Mouse (Mus musculus) forebrain, postnatal 0 days (tissue): ENCODE measurements around the gene Olfr1508. TPM values are rescaled to one million over a fixed set of nuclear protein-coding genes. Genes with fewer than 3 reads are reported as not detected.
"Not testable (repeated sequence)": the region's sequence is repeated elsewhere in the genome, so short reads cannot be mapped to it uniquely, and the experiment has no call there.

Experiments
- ATAC-seq: fragments of 200-750 bp; cut with Nextera tagmentation; 2 replicates; pipeline ENCODE4 v1.8.0; 2017; ENCODE audit warnings: mild to moderate bottlenecking, moderate library complexity
- DNase-seq: peaks from one replicate; pipeline ENCODE4 v3.0.0-alpha.2; 2015
- H3K27ac ChIP-seq: fragments of 300-500 bp; sonication (generic); 2 replicates; pipeline ENCODE4 v1.5.1; 2014; ENCODE audit warnings: low read depth, mild to moderate bottlenecking, antibody characterized with exemption, low read length, moderate library complexity, mixed read lengths
- H3K27me3 ChIP-seq: fragments of 300-500 bp; sonication (generic); 2 replicates; pipeline ENCODE4 v1.6.1; 2014; ENCODE audit warnings: mild to moderate bottlenecking, low read length, mixed read lengths; ENCODE audit not compliant: insufficient read depth
- H3K36me3 ChIP-seq: fragments of 300-500 bp; sonication (generic); 2 replicates; pipeline ENCODE4 v1.6.1; 2014; ENCODE audit warnings: mild to moderate bottlenecking, moderate library complexity; ENCODE audit not compliant: insufficient read depth
- H3K4me1 ChIP-seq: fragments of 300-500 bp; sonication (generic); 2 replicates; pipeline ENCODE4 v1.6.1; 2014; ENCODE audit warnings: antibody characterized with exemption; ENCODE audit not compliant: insufficient read depth
- H3K4me2 ChIP-seq: fragments of 300-500 bp; sonication (generic); 2 replicates; pipeline ENCODE4 v1.6.1; 2014; ENCODE audit warnings: low read depth, mild to moderate bottlenecking, moderate library complexity
- H3K4me3 ChIP-seq: fragments of 300-500 bp; sonication (generic); 2 replicates; pipeline ENCODE4 v1.5.1; 2014; ENCODE audit warnings: low read depth, low read length, mixed read lengths
- H3K9ac ChIP-seq: fragments of 300-500 bp; sonication (generic); 2 replicates; pipeline ENCODE4 v1.6.1; 2014; ENCODE audit warnings: mild to moderate bottlenecking
- H3K9me3 ChIP-seq: fragments of 300-500 bp; sonication (generic); 2 replicates; pipeline ENCODE4 v1.6.1; 2016; ENCODE audit warnings: low read length
- CTCF ChIP-seq: sonication (generic); IDR thresholded peaks from 2 replicates; pipeline ENCODE4 v1.5.1; 2016; ENCODE audit warnings: antibody characterized with exemption, control low read depth, low read depth
- WGBS: fragments of 180-500 bp; shearing (Covaris S2); extraction: QIAGEN DNeasy Blood & Tissue Kit; methylation state at CpG from one replicate; pipeline ENCODE4 v1.1.7; 2014; 5-methylcytosine and 5-hydroxymethylcytosine counted together
- polyA plus RNA-seq: library from polyadenylated mRNA; unstranded; fragments of >200 nt; fragmentation: Nextera tagmentation; extraction: Ambion mirVana; gene quantifications from 2 replicates; pipeline ENCODE4 v1.2.1, GENCODE M21; 2015
- total RNA-seq: library from RNA; depleted of rRNA; stranded (reverse); fragments of >200 nt; gene quantifications from 2 replicates; pipeline ENCODE4 v1.2.3, GENCODE M21; 2014; rRNA removed

Gene Olfr1508
- total RNA-seq (not detected in 2 replicates), polyA plus RNA-seq (not detected in 2 replicates)

- DNase-seq, result no peak
- Histone ChIP-seq H3K9me3 (no peaks in the 10 kb centered on the region), H3K4me3 (no peak within 1 kb of the TSS), H3K36me3 (no peaks in the 10 kb centered on the region), H3K27ac (no peak within 1 kb of the TSS), H3K9ac (no peak within 1 kb of the TSS), H3K4me1 (no peaks in the 10 kb centered on the region), H3K4me2 (no peak within 1 kb of the TSS), H3K27me3 (no peaks in the 10 kb centered on the region)
- no peak for ATAC-seq
- 74% methylated on average over 2 of the region's 2 CpGs for WGBS
- no peak for TF ChIP-seq CTCF
These were observed at the start of gene Olfr1508 for GRCm38 (mm10) chr14:52467395-52467794. TSS of gene Olfr1508 (minus strand) at chr14:52467495.

DNA sequence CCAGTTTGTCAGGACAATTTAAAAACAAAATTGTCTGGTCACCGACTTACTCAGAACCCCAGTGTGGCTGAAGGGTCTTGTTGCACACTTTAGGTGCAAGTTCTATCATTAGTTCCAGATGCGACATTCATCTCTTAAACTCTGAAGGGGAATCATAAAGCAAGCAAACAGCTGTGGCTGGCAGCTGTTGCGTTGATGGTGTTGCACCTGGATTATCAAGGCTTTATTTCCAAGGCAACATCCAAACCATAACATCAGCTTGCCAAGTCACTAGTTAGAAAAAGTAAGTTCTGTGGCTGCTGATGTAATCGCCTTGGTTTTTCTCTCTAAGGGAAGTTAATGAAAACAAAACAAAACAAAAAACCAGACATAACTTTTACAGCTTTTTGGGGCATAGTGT, 28.2 kb upstream of the Olfr1508 start, which contains the start of gene Olfr1507:
Olfr1507 (minus strand) TSS at position 234 of the 400 bp plus-strand sequence.
- no peaks in the 10 kb centered on the region for H3K27me3 ChIP-seq
- H3K36me3 ChIP-seq, result no peaks in the 10 kb centered on the region
- H3K4me2 ChIP-seq, result no peak within 1 kb of the TSS
- no peaks in the 10 kb centered on the region for H3K4me1 ChIP-seq
- TF ChIP-seq CTCF, result no peak
- no peak within 1 kb of the TSS for H3K27ac ChIP-seq
- H3K4me3 ChIP-seq, result no peak within 1 kb of the TSS
- H3K9ac ChIP-seq, result no peak within 1 kb of the TSS
- ATAC-seq (no peak), DNase-seq (no peak)
- 86% methylated on average over 4 of the region's 4 CpGs for WGBS
- H3K9me3 ChIP-seq, result no peaks in the 10 kb centered on the region

- no peak for DNase-seq
- TF ChIP-seq CTCF, result no peak
- no peaks in the 10 kb centered on the region for H3K9me3 ChIP-seq
These were observed 1.6 kb downstream of the Olfr1508 start for GRCm38 (mm10) chr14:52465738-52466137.

DNA sequence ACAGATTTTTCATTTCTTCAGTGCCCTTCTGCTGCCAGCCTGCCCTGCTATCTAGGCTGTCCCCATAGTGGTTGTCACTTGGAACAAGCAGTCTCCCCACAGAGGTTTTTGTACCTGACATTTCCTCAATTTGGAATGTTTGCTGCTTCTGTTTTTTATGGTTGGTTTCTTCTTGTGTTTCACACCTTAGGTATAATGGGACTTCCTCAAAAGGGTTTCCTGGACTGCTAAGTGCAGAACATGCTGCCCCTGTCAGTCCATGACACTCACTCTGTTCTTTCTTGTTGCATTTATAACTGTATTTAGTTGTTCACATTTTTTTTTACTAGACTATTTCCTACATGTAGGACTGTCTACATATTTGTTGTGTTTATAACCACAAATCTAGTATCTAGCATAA, 5.4 kb downstream of the Olfr1508 start:
- ATAC-seq (no peak), DNase-seq (no peak)
- Histone ChIP-seq H3K4me1 (no peaks in the 10 kb centered on the region), H3K4me2 (no peak overlapping the region), H3K36me3 (no peaks in the 10 kb centered on the region), H3K9me3 (no peaks in the 10 kb centered on the region), H3K9ac (no peak overlapping the region), H3K27ac (no peak overlapping the region), H3K4me3 (no peak overlapping the region), H3K27me3 (no peaks in the 10 kb centered on the region)
- no peak for TF ChIP-seq CTCF

More at GRCm38 (mm10) chr14:52465738-52466137, 1.6 kb downstream of the Olfr1508 start:
- WGBS, result 76% methylated on average over 1 of the region's 1 CpGs
- Histone ChIP-seq H3K4me2 (no peak overlapping the region), H3K36me3 (no peaks in the 10 kb centered on the region), H3K4me1 (no peaks in the 10 kb centered on the region), H3K4me3 (no peak overlapping the region), H3K9ac (no peak overlapping the region), H3K27ac (no peak overlapping the region), H3K27me3 (no peaks in the 10 kb centered on the region)
- ATAC-seq, result no peak

- WGBS, result 94% methylated on average over 8 of the region's 8 CpGs
- Histone ChIP-seq H3K36me3 (no peaks in the 10 kb centered on the region), H3K9ac (no peak overlapping the region), H3K4me3 (no peak overlapping the region), H3K4me1 (no peaks in the 10 kb centered on the region), H3K27ac (no peak overlapping the region), H3K9me3 (no peaks in the 10 kb centered on the region), H3K4me2 (no peak overlapping the region), H3K27me3 (no peaks in the 10 kb centered on the region)
- no peak for DNase-seq
- no peak for TF ChIP-seq CTCF
- no peak for ATAC-seq
These were observed 16.2 kb downstream of the Olfr1508 start for GRCm38 (mm10) chr14:52451138-52451537.

DNA sequence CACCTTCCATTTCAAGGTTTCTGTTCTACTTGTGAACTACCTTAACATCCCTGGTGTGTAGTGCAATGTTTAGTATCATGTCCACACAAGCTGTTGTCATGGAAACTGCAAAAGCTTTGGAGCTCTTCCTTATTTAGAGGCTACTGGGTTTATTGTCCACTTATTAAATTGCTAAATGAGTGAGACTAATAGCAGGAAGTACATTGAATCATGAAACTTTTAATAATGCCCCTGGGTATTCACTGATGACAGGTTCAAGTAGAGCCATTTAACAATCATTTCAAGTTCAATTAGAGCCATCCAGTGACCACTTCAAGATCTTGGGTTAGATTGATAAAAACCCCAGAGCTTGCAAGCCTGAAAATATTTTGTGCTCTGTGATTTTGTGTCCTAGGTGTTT, 24.6 kb downstream of the Olfr1508 start, which contains the start of gene Olfr1509:
Olfr1509 (plus strand) TSS at position 301 of the 400 bp plus-strand sequence.
- no peaks in the 10 kb centered on the region for H3K4me1 ChIP-seq

DNA sequence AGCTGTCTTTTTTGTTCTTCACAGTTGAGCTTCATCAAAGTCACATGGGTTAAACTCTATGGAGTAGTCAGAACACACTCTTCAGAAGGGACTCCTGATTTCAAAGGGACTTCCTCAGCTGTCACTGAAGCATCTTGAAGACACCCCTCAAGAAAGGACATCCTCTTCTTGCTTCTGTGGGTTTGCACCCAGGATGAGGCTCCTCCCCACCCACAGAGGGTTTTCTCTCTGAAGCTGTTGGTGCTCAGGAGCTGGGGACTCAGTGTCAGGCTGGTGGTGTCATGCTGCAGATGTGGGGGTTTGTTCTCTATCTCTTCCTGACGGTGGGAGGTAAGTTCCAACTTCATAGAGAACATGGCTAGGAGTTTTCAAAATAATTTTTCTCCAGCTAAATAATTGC, 39.6 kb downstream of the Olfr1508 start:
- H3K36me3 ChIP-seq, result no peaks in the 10 kb centered on the region
- no peaks in the 10 kb centered on the region for H3K4me1 ChIP-seq
- no peaks in the 10 kb centered on the region for H3K27me3 ChIP-seq
- H3K9ac ChIP-seq, result no peak overlapping the region
- H3K27ac ChIP-seq, result no peak overlapping the region
- 97% methylated on average over 1 of the region's 1 CpGs for WGBS
- DNase-seq, result no peak
- no peaks in the 10 kb centered on the region for H3K9me3 ChIP-seq
- no peak for TF ChIP-seq CTCF
- H3K4me3 ChIP-seq, result no peak overlapping the region
- no peak for ATAC-seq
- no peak overlapping the region for H3K4me2 ChIP-seq

More for the DNA sequence above, 24.6 kb downstream of the Olfr1508 start, which contains the start of gene Olfr1509:
- Histone ChIP-seq H3K27me3 (no peaks in the 10 kb centered on the region), H3K36me3 (no peaks in the 10 kb centered on the region), H3K9ac (no peak within 1 kb of the TSS), H3K27ac (no peak within 1 kb of the TSS), H3K9me3 (no peaks in the 10 kb centered on the region), H3K4me3 (no peak within 1 kb of the TSS), H3K4me2 (no peak within 1 kb of the TSS)
- no peak for DNase-seq
- no peak for TF ChIP-seq CTCF
- no peak for ATAC-seq

GRCm38 (mm10) chr14:52414273-52414672, 53.0 kb downstream of the Olfr1508 start, which contains the start of gene Olfr1510:
TSS of gene Olfr1510 (minus strand) at chr14:52414373.
- Histone ChIP-seq H3K9ac (no peak within 1 kb of the TSS), H3K4me3 (no peak within 1 kb of the TSS), H3K4me1 (no peaks in the 10 kb centered on the region), H3K27me3 (no peaks in the 10 kb centered on the region), H3K9me3 (no peaks in the 10 kb centered on the region), H3K36me3 (no peaks in the 10 kb centered on the region), H3K4me2 (no peak within 1 kb of the TSS), H3K27ac (no peak within 1 kb of the TSS)
- no peak for TF ChIP-seq CTCF
- DNase-seq (no peak), ATAC-seq (no peak)
- 85% methylated on average over 3 of the region's 3 CpGs for WGBS

DNA sequence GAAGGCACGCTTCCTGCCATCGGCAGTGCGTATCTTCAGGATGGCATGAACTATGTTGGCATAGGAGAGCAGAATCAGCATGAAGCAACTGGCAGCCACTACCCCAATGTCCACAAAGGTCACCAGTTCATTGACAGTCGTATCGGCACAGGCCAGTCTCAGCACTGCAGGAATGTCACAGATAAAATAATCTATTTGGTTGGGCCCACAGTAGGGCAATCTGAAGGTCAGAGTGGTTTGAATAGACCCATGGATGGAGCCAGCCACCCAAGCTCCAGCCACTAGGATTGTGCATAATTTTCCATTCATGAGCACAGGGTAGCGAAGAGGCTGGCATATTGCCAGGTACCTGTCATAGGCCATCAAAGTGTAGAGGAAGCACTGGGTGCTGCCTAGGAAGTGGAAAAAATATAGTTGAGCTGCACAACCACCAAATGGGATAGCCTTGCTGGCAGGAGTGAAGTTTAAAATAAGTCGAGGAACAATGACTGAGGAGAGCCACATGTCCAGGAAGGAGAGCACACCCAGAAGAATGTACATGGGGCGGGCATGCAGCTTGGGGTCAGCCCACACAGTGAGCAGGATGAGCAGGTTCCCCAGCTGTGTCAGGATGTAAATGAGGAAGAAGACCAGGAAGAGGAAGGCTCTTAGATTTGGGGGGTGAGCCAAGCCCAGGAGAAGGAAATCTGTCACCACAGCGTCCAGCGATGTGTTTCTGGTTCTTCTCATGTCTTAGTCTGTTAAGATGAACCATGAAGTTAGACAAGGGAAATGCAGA, 57.0 kb downstream of the Olfr1508 start:
- H3K4me2 ChIP-seq, H3K27me3 ChIP-seq, H3K4me3 ChIP-seq, DNase-seq, H3K4me1 ChIP-seq, H3K36me3 ChIP-seq, H3K9ac ChIP-seq, H3K9me3 ChIP-seq, ATAC-seq, H3K27ac ChIP-seq: not testable (repeated sequence)
- 77% methylated on average over 7 of the region's 10 CpGs for WGBS
